Mouse (Mus musculus): ENCODE results near the gene Zscan4-ps2. TPM values are rescaled to one million over a fixed set of nuclear protein-coding genes. Genes with fewer than 3 reads are reported as not detected.
"Not testable (repeated sequence)": the region's sequence is repeated elsewhere in the genome, so short reads cannot be mapped to it uniquely, and the experiment has no call there.

Gene Zscan4-ps2
- not detected in 2 replicates for polyA plus RNA-seq (2015; fragmentation: Nextera tagmentation; extraction: Ambion mirVana)

DNA sequence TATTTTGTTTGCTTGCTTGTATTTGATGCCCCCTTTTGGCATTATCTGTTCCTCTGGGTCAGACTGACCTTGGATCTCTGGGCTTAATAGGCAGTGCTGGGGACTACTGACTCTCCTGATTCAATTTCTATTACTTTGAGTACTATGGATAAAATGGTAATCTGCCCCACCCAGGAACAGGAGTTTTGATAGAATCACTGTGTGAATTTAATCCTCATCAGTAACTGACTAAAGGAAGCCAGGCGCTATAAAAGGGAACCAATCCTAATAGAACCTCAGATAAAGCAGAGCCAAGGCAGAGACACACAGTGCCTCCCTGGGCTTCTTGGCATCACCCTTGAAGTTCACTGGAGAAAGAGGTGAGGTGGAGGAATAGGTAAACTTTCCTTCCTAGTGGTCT is at the start of gene Zscan4-ps2:
Zscan4-ps2 (plus strand) TSS at position 301 of the 400 bp plus-strand sequence.
- not testable (repeated sequence) for H3K36me3 ChIP-seq; H3K27me3 ChIP-seq; H3K4me2 ChIP-seq (replicated peaks); H3K9ac ChIP-seq (replicated peaks); H3K4me3 ChIP-seq (replicated peaks); H3K27ac ChIP-seq; H3K9me3 ChIP-seq; ATAC-seq; H3K4me1 ChIP-seq (replicated peaks)
- 79% methylated on average over 1 of the region's 1 CpGs for WGBS

Other genes with a start within 250 kb of the Zscan4-ps2 start
- not detected in 2 replicates for gene Zscan4e, start 203.6 kb upstream of the Zscan4-ps2 start, polyA plus RNA-seq (2015; fragmentation: Nextera tagmentation; extraction: Ambion mirVana)
- not detected in 2 replicates for gene Zscan4f, start 116.4 kb upstream of the Zscan4-ps2 start, polyA plus RNA-seq (2015; fragmentation: Nextera tagmentation; extraction: Ambion mirVana)
- not detected in 2 replicates for gene Zscan4-ps3, start 95.0 kb downstream of the Zscan4-ps2 start, polyA plus RNA-seq (2015; fragmentation: Nextera tagmentation; extraction: Ambion mirVana)
- not detected in 2 replicates for gene Vmn1r72, start 165.8 kb downstream of the Zscan4-ps2 start, polyA plus RNA-seq (2015; fragmentation: Nextera tagmentation; extraction: Ambion mirVana)
- not detected in 2 replicates for gene Vmn1r73, start 216.0 kb downstream of the Zscan4-ps2 start, polyA plus RNA-seq (2015; fragmentation: Nextera tagmentation; extraction: Ambion mirVana)